Mouse (Mus musculus) G1E (cell line): ENCODE results near the gene Rps15.

Experiments used
- CTCF ChIP-seq: IDR thresholded peaks from 2 replicates; pipeline ENCODE4 v1.5.1; 2012; ENCODE audit warnings: low read depth, low read length, inconsistent platforms, mixed read lengths
- GATA1 ChIP-seq: IDR thresholded peaks from 2 replicates; pipeline ENCODE4 v1.6.1; 2012; ENCODE audit warnings: borderline replicate concordance, low read length, inconsistent platforms, mixed read lengths

DNA sequence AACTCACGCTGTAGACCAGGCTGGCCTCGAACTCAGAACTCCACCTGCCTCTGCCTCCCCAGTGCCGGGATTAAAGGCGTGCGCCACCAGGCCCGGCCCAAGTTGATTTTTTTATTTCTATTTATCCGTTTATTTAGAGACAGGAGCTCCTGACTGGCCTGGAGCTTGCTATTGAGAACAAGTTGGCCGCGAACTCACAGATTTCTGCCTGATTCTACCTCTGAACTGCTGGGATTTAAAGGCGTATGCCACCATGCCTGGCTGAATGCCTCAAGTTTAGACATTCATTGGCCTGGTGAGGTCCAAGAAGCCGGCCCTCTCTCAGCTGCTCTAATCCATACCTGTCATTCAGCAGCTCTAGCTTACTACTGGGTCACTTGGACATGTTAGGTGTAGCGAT, 30.1 kb upstream of the Rps15 start:
- TF ChIP-seq GATA1 (no peak), CTCF (no peak)
